Mouse (Mus musculus): ENCODE data around the gene Cux1.

Cux1 gene

GRCm38 (mm10) chr5:136502491-136503086 lies 64.7 kb downstream of the Cux1 start:
- no peak for DNase-seq (ENCODE audit: low read depth)

GRCm38 (mm10) chr5:136500307-136500871 lies 66.9 kb downstream of the Cux1 start:
- DNase-seq (ENCODE audit: low read depth): no peak

GRCm38 (mm10) chr5:136499316-136499715 lies 68.0 kb downstream of the Cux1 start:
- no peak for DNase-seq (ENCODE audit: low read depth)

- no peak for DNase-seq (ENCODE audit: low read depth)
These were observed 68.5 kb downstream of the Cux1 start for GRCm38 (mm10) chr5:136498741-136499140.

GRCm38 (mm10) chr5:136497301-136497700 lies 70.0 kb downstream of the Cux1 start:
- no peak for DNase-seq (ENCODE audit: low read depth)

GRCm38 (mm10) chr5:136495581-136495980 lies 71.7 kb downstream of the Cux1 start:
- DNase-seq (ENCODE audit: low read depth): no peak

- DNase-seq (ENCODE audit: low read depth): no peak
These were observed 72.4 kb downstream of the Cux1 start for GRCm38 (mm10) chr5:136494927-136495326.

- DNase-seq (ENCODE audit: low read depth): no peak
These were observed 73.0 kb downstream of the Cux1 start for GRCm38 (mm10) chr5:136494288-136494687.

- DNase-seq (ENCODE audit: low read depth): no peak
These were observed 77.8 kb downstream of the Cux1 start for GRCm38 (mm10) chr5:136489450-136489849.

GRCm38 (mm10) chr5:136488721-136489120 lies 78.6 kb downstream of the Cux1 start:
- no peak for DNase-seq (ENCODE audit: low read depth)

GRCm38 (mm10) chr5:136488223-136488622 lies 79.1 kb downstream of the Cux1 start:
- DNase-seq (ENCODE audit: low read depth): no peak

GRCm38 (mm10) chr5:136487397-136488093 lies 79.7 kb downstream of the Cux1 start:
- DNase-seq (ENCODE audit: low read depth): no peak

GRCm38 (mm10) chr5:136486401-136486800 lies 80.9 kb downstream of the Cux1 start:
- no peak for DNase-seq (ENCODE audit: low read depth)

- DNase-seq (ENCODE audit: low read depth): no peak
These were observed 81.9 kb downstream of the Cux1 start for GRCm38 (mm10) chr5:136485397-136485796.

GRCm38 (mm10) chr5:136482434-136482833 lies 84.9 kb downstream of the Cux1 start:
- DNase-seq (ENCODE audit: low read depth): no peak

GRCm38 (mm10) chr5:136480541-136480940 lies 86.7 kb downstream of the Cux1 start:
- no peak for DNase-seq (ENCODE audit: low read depth)

GRCm38 (mm10) chr5:136479801-136480200 lies 87.5 kb downstream of the Cux1 start:
- DNase-seq (ENCODE audit: low read depth): no peak

- DNase-seq (ENCODE audit: low read depth): no peak
These were observed 88.1 kb downstream of the Cux1 start for GRCm38 (mm10) chr5:136479024-136479763.

- DNase-seq (ENCODE audit: low read depth): no peak
These were observed 91.0 kb downstream of the Cux1 start for GRCm38 (mm10) chr5:136476272-136476671.

GRCm38 (mm10) chr5:136475161-136475560 lies 92.1 kb downstream of the Cux1 start:
- DNase-seq (ENCODE audit: low read depth): no peak

- DNase-seq (ENCODE audit: low read depth): no peak
These were observed 93.2 kb downstream of the Cux1 start for GRCm38 (mm10) chr5:136474086-136474485.

- no peak for DNase-seq (ENCODE audit: low read depth)
These were observed 94.0 kb downstream of the Cux1 start for GRCm38 (mm10) chr5:136473337-136473736.

- no peak for DNase-seq (ENCODE audit: low read depth)
These were observed 94.4 kb downstream of the Cux1 start for GRCm38 (mm10) chr5:136472846-136473245.

All from induced T-regulatory cell, adult 2 months (primary cell).